Mouse (Mus musculus): Measurements from ENCODE around the gene Lep. TPM values are rescaled to one million over a fixed set of nuclear protein-coding genes. Genes with fewer than 3 reads are reported as not detected.

Lep gene
- polyA plus RNA-seq, 1 experiment from 2014 or later = not detected

DNA sequence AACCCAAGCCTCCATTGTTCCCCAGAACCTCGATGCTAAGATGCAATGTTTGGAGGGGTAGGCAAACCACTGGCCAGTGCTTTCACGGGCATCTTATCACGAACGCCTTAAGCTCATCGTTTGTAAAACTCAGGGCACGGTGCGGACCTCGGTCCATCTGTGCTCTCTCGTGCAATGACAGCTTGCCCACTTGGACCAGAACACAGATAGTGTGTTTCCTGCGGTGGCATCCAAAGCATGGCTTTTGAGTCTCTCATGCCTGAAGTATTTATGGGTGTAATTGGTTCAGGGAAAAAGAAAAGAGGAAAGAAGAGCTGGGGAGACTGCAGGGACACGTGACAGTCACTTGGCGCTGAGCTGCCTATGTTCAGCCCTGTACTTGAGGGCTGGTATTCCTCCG, 60.0 kb downstream of the Lep start:
- Histone ChIP-seq H3K9me3 (ENCODE audit: control insufficient read depth, low read length) (no peaks in the 10 kb centered on the region), H3K4me3 (ENCODE audit: low read length) (no peak overlapping the region), H3K36me3 (ENCODE audit: control insufficient read depth, insufficient read depth, low read length) (peaks cover 6% of the 10 kb centered on the region; the same call in 1 of the 2 replicates), H3K27me3 (replicated peaks; ENCODE audit: control insufficient read depth, insufficient read depth, low read length) (no peaks in the 10 kb centered on the region), H3K27ac (ENCODE audit: low read length) (no peak overlapping the region), H3K9ac (ENCODE audit: low read depth, low read length) (no peak overlapping the region), H3K4me1 (ENCODE audit: control insufficient read depth, insufficient read depth, low read length) (no peaks in the 10 kb centered on the region), H3K4me2 (ENCODE audit: low read depth, low read length) (no peak overlapping the region)
- WGBS = 86% methylated on average over 13 of the region's 13 CpGs
- no peak for ATAC-seq

Small RNA genes lying within 50 kb of the gene (microRNA-seq; reads per million reads assigned to microRNA genes)
- 13.2 reads per million, percentile 25 among the genes with 10 or more reads in this experiment for gene Mir129-1

Other genes starting within 250 kb of the Lep start
- gene Lrrc4, start 228.5 kb upstream of the Lep start, polyA plus RNA-seq (2015; fragmentation: Nextera tagmentation; extraction: Ambion mirVana) = 0.65 and 0.77 TPM in 2 replicates
- 23.5 and 25.5 TPM in 2 replicates for gene Rbm28, start 104.8 kb downstream of the Lep start, polyA plus RNA-seq (2015; fragmentation: Nextera tagmentation; extraction: Ambion mirVana)
- 0.23 and 0.27 TPM in 2 replicates for gene Prrt4, start 119.4 kb downstream of the Lep start, polyA plus RNA-seq (2015; fragmentation: Nextera tagmentation; extraction: Ambion mirVana)
- gene Impdh1, start 156.1 kb downstream of the Lep start, polyA plus RNA-seq (2015; fragmentation: Nextera tagmentation; extraction: Ambion mirVana) = 39.7 and 40.1 TPM in 2 replicates
- 27.0 and 27.8 TPM in 2 replicates for gene Hilpda, start 212.3 kb downstream of the Lep start, polyA plus RNA-seq (2015; fragmentation: Nextera tagmentation; extraction: Ambion mirVana)
- 0.13 and 0.29 TPM in 2 replicates for gene Fam71f2, start 219.4 kb downstream of the Lep start, polyA plus RNA-seq (2015; fragmentation: Nextera tagmentation; extraction: Ambion mirVana)